Mouse (Mus musculus): ENCODE data around the gene Zfp708. TPM values are rescaled to one million over a fixed set of nuclear protein-coding genes. Genes with fewer than 3 reads are reported as not detected.
"Not testable (repeated sequence)": the region's sequence is repeated elsewhere in the genome, so short reads cannot be mapped to it uniquely, and the experiment has no call there.

Gene Zfp708
- polyA plus RNA-seq (2015; fragmentation: Nextera tagmentation; extraction: Ambion mirVana), result 1.8 and 2.3 TPM in 2 replicates

DNA sequence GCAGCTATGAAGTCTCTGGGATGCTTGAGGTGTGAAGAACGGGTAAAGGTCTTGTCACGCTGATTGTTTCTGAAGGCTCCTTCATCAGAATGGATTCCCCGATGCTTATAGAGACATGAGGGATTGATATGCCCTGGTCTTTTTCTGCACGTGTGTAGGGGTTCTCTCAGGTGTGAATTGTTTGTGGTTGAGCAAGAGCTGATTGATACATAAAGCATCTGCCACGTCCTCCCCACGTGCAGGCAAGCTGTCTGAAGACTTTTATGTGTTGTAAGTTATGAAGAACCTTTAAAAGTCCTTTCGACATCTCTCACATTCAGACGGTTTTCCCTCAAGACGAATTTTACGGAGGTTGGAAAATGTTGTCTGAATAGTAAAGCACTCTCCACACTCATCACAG is at the start of gene Zfp708:
Gene Zfp708, minus strand, starts transcription at position 101 of the 400 bp plus-strand sequence.
- no peak for DNase-seq (ENCODE audit: low spot score)
- WGBS, result 91% methylated on average over 10 of the region's 10 CpGs
- TF ChIP-seq EP300 (optimal IDR thresholded peaks at IDR 0.05), result no peak
- no peak for TF ChIP-seq CTCF (IDR thresholded peaks at IDR 0.05; ENCODE audit: low read depth)

DNA sequence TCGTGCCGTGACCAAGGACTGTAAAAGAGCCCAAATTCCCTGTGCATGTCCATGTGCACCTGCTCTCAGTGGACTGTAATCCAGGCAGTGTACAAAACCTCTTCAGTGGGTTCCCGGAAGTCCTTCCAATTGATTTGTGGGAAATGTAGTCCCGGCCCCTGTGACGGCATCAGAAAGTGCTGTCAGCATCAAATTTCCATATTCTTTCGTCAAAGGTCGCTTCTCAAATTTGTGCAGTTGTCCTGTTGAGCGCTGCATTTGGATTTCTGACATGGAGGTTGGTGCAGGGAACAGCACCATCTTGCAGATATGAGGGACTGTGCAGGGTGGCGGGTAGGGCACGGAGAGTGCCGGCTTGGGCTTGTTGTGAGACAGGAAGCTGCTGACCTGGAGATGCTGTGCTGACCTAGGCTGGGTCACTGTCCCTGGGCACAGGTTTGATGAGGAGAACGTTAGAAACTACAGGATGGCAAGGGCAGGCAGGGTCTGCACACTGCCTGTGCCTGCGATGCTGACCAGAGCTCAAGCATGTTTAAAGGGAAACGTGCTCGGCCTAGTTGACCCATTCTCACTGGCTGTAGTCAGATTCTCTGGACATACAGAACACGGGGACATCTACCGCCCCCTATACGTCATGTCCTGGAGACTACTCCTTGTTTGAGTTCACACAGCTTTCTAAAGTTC is 30.4 kb upstream of the Zfp708 start:
- Histone ChIP-seq H3K9me3 (ENCODE audit: control insufficient read depth, low read length) (no peaks in the 10 kb centered on the region), H3K9ac (ENCODE audit: low read length) (peak overlapping the region; percentile 72), H3K4me3 (ENCODE audit: low read depth, low read length) (peak overlapping the region; percentile 73), H3K27ac (replicated peaks) (peak overlapping the region; percentile 49; the same call in 1 of the 2 replicates), H3K36me3 (ENCODE audit: control insufficient read depth, insufficient read depth, low read length) (no peaks in the 10 kb centered on the region), H3K27me3 (ENCODE audit: control insufficient read depth, insufficient read depth, low read length) (no peaks in the 10 kb centered on the region), H3K4me2 (replicated peaks; ENCODE audit: low read depth) (peak overlapping the region; percentile 54), H3K4me1 (replicated peaks; ENCODE audit: control insufficient read depth, insufficient read depth) (no peaks in the 10 kb centered on the region)
- WGBS, result 1% methylated on average over 18 of the region's 18 CpGs
- TF ChIP-seq CTCF (IDR thresholded peaks at IDR 0.05; ENCODE audit: low read depth), result peak; percentile 42; the same call in 1 of the 2 replicates
- TF ChIP-seq EP300 (optimal IDR thresholded peaks at IDR 0.05), result no peak
- ATAC-seq (ENCODE audit: low FRiP score, low TSS enrichment) (peak; percentile 98), DNase-seq (ENCODE audit: low spot score) (peak; percentile 85)

More for the DNA sequence above, at the start of gene Zfp708:
- H3K4me2 ChIP-seq (replicated peaks; ENCODE audit: low read depth), result no peak within 1 kb of the TSS
- 0 out of 2 replicates have a peak, but pooled peaks cover 2% of the 10 kb centered on the region for H3K36me3 ChIP-seq (ENCODE audit: control insufficient read depth, insufficient read depth, low read length)
- no peak within 1 kb of the TSS for H3K9ac ChIP-seq (ENCODE audit: low read length)
- H3K4me1 ChIP-seq (replicated peaks; ENCODE audit: control insufficient read depth, insufficient read depth), result no peaks in the 10 kb centered on the region
- H3K27ac ChIP-seq (replicated peaks), result no peak within 1 kb of the TSS
- ATAC-seq (ENCODE audit: low FRiP score, low TSS enrichment), result no peak
- H3K4me3 ChIP-seq (ENCODE audit: low read depth, low read length), result no peak within 1 kb of the TSS
- no peaks in the 10 kb centered on the region for H3K9me3 ChIP-seq (ENCODE audit: control insufficient read depth, low read length)
- H3K27me3 ChIP-seq (ENCODE audit: control insufficient read depth, insufficient read depth, low read length), result no peaks in the 10 kb centered on the region

DNA sequence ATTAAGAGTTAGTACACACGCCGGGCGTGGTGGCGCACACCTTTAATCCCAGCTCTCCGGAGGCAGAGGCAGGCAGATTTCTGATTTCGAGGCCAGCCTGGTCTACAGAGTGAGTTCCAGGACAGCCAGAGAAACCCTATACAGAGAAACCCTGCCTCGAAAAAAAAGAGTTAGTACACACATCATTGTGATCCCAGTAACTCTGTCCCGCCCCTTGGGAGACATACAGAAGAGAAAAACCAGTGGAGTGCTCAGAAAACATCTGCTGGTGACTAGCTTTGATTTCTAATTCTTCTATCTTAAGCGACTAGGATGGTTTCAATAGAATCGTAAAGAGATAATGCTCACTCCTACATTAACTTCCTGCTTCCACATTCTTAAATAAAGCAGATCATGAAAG is 29.7 kb upstream of the Zfp708 start:
- not testable (repeated sequence) for H3K27me3 ChIP-seq (ENCODE audit: control insufficient read depth, insufficient read depth, low read length); DNase-seq (ENCODE audit: low spot score); H3K4me3 ChIP-seq (ENCODE audit: low read depth, low read length); H3K9me3 ChIP-seq (ENCODE audit: control insufficient read depth, low read length); ATAC-seq (ENCODE audit: low FRiP score, low TSS enrichment); H3K27ac ChIP-seq (replicated peaks); H3K9ac ChIP-seq (ENCODE audit: low read length); H3K36me3 ChIP-seq (ENCODE audit: control insufficient read depth, insufficient read depth, low read length); H3K4me1 ChIP-seq (replicated peaks; ENCODE audit: control insufficient read depth, insufficient read depth)
- WGBS, result 74% methylated on average over 10 of the region's 10 CpGs
- peak overlapping the region; percentile 54 for H3K4me2 ChIP-seq (replicated peaks; ENCODE audit: low read depth)

DNA sequence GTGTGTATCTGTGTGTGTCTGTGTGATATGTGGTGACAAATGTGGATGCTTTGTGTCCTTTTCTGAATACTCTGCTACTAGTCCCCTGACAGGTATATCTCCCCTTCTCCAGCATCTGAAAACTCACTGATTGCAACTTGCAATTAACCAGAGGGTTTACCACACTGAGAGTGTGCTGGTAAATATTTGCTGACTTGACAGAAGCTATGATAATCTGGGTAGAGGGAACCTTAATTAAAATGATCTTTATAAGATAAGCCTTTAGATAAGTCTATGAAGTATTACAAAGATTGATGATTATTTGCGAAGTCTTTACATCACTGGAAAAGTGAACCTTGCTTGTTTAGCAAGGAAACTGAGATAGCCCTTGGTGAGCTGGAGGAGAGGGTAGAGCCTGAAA is 26.7 kb upstream of the Zfp708 start:
- H3K4me3 ChIP-seq (ENCODE audit: low read depth, low read length), result no peak overlapping the region
- ATAC-seq (ENCODE audit: low FRiP score, low TSS enrichment) (no peak), DNase-seq (ENCODE audit: low spot score) (no peak)
- H3K27ac ChIP-seq (replicated peaks), result no peak overlapping the region
- WGBS, result 76% methylated on average over 1 of the region's 1 CpGs
- no peaks in the 10 kb centered on the region for H3K9me3 ChIP-seq (ENCODE audit: control insufficient read depth, low read length)
- no peaks in the 10 kb centered on the region for H3K27me3 ChIP-seq (ENCODE audit: control insufficient read depth, insufficient read depth, low read length)
- H3K9ac ChIP-seq (ENCODE audit: low read length), result no peak overlapping the region
- TF ChIP-seq EP300 (optimal IDR thresholded peaks at IDR 0.05) (no peak), CTCF (IDR thresholded peaks at IDR 0.05; ENCODE audit: low read depth) (no peak)
- H3K36me3 ChIP-seq (ENCODE audit: control insufficient read depth, insufficient read depth, low read length), result no peaks in the 10 kb centered on the region
- H3K4me2 ChIP-seq (replicated peaks; ENCODE audit: low read depth), result no peak overlapping the region
- no peaks in the 10 kb centered on the region for H3K4me1 ChIP-seq (replicated peaks; ENCODE audit: control insufficient read depth, insufficient read depth)

DNA sequence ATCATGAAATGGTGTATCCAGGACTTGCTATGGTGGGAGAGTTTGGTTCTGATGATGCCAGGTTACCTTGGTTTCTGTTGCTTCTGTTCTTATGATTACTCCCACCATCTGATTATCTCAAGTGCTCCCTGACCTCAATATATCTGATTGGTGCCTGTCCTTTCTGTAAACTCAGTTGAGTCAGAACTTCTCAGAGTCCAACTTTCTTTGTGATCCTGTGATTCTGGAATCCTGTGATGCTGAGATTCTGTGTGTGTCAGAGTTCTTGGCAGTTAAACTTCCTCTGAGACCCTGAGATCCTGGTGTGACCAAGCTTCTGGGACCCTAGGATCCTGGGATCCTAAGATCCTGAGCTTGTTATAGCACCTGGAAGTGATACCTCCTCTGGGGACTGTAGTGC is 23.6 kb upstream of the Zfp708 start, which contains the start of gene Zfp759:
Gene Zfp759, plus strand, starts transcription at position 301 of the 400 bp plus-strand sequence.
- not testable (repeated sequence) for DNase-seq (ENCODE audit: low spot score); ATAC-seq (ENCODE audit: low FRiP score, low TSS enrichment); H3K36me3 ChIP-seq (ENCODE audit: control insufficient read depth, insufficient read depth, low read length)

DNA sequence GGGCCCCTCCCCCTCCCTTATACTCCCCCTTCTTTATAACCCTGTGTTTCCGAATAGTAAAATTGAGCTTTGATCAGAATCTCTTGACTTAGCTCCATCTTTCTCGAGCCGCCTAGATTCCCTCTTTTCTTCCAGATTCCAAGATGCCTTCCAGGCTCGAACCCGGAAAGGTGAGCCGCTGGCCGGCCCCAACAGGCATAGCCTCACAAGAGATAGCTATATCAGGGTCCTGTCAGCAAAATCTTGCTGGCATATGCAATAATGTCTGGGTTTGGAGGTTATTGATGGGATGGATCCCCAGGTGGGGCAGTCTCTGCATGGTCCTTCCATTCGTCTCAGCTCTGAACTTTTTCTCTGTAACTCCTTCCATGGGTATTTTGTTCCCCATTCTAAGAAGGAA is 18.4 kb upstream of the Zfp708 start, which contains the start of gene Rslcan18:
Gene Rslcan18, minus strand, starts transcription at position 101 of the 400 bp plus-strand sequence.
- DNase-seq (ENCODE audit: low spot score); H3K27me3 ChIP-seq (ENCODE audit: control insufficient read depth, insufficient read depth, low read length); H3K27ac ChIP-seq (replicated peaks); H3K4me2 ChIP-seq (replicated peaks; ENCODE audit: low read depth); H3K4me1 ChIP-seq (replicated peaks; ENCODE audit: control insufficient read depth, insufficient read depth); ATAC-seq (ENCODE audit: low FRiP score, low TSS enrichment); H3K9me3 ChIP-seq (ENCODE audit: control insufficient read depth, low read length); H3K9ac ChIP-seq (ENCODE audit: low read length); H3K4me3 ChIP-seq (ENCODE audit: low read depth, low read length); H3K36me3 ChIP-seq (ENCODE audit: control insufficient read depth, insufficient read depth, low read length): not testable (repeated sequence)
- 91% methylated on average over 8 of the region's 8 CpGs for whole genome bisulfite sequencing

More for the DNA sequence above, 23.6 kb upstream of the Zfp708 start, which contains the start of gene Zfp759:
- H3K4me2 ChIP-seq (replicated peaks; ENCODE audit: low read depth); H3K4me3 ChIP-seq (ENCODE audit: low read depth, low read length); H3K27ac ChIP-seq (replicated peaks); H3K9me3 ChIP-seq (ENCODE audit: control insufficient read depth, low read length); H3K9ac ChIP-seq (ENCODE audit: low read length); H3K4me1 ChIP-seq (replicated peaks; ENCODE audit: control insufficient read depth, insufficient read depth); H3K27me3 ChIP-seq (ENCODE audit: control insufficient read depth, insufficient read depth, low read length): not testable (repeated sequence)

Measured in stomach, postnatal 0 days (tissue).